ENCODE assay signal across 14 mouse cellular contexts in genomic region chr4:17635549-17636530, GRCm38 (mm10).
A peak's percentile ranks its signal among the peaks of the same experiment; 100 is the strongest.
DNase-seq lines count a peak whose midpoint lies in the region; ATAC-seq lines count a peak whose summit lies in the region.
"Had no signal": no experiment of that assay in that cellular context is flagged by ENCODE, and none has a peak within 500 bp of the region (broad histone marks: within the 10 kb centered on the region; RNA-seq: fewer than 3 reads in every experiment).

No protein-coding gene starts in this region.

- H3K4me1 ChIP-seq in hindbrain, embryonic 15.5 days (replicated peaks) = no peaks in the 10 kb centered on the region
- H3K4me1 ChIP-seq in hindbrain, embryonic 10.5 days (replicated peaks) = no peaks in the 10 kb centered on the region

- H3K9ac ChIP-seq in hindbrain, embryonic 15.5 days = no peak overlapping the region

- no peak for DNase-seq in hindbrain, embryonic 10.5 days (ENCODE audit: low spot score)
- DNase-seq in layer of hippocampus, postnatal 14 days (ENCODE audit: low spot score in 2 of 2) = peak; percentile 35 to 85
- DNase-seq in right cerebral cortex, postnatal 10 days (ENCODE audit: low spot score in 2 of 2) = peak; percentile 38 to 74
- no peak for DNase-seq in adrenal gland, adult 18-20 months (ENCODE audit: low spot score in 2 of 2)
- no peak for DNase-seq in kidney, adult 18-20 months
- no peak for DNase-seq in lung, postnatal 36 days
- DNase-seq: kidney, postnatal 36 days; lung, postnatal 14 days; thymus, postnatal 14 days had no signal

- H3K4me3 ChIP-seq in hindbrain, embryonic 15.5 days = no peak overlapping the region
- H3K4me3 ChIP-seq in hindbrain, embryonic 10.5 days = no peak overlapping the region
- H3K4me3 ChIP-seq: erythroblast, embryonic 14.5 days had no signal

- peak; percentile 45; the same call in 1 of the 2 replicates for ATAC-seq in hindbrain, embryonic 15.5 days (ENCODE audit: low FRiP score, low read depth)
- peak; percentile 99 for ATAC-seq in frontal cortex, adult (ENCODE audit: low TSS enrichment)
- ATAC-seq: midbrain, embryonic 16.5 days had no signal

- WGBS in hindbrain, embryonic 15.5 days = 65% methylated on average over 5 of the region's 5 CpGs
- 79% methylated on average over 5 of the region's 5 CpGs for WGBS in hindbrain, embryonic 10.5 days

- H3K9me3 ChIP-seq in hindbrain, embryonic 15.5 days = no peaks in the 10 kb centered on the region
- no peaks in the 10 kb centered on the region for H3K9me3 ChIP-seq in hindbrain, embryonic 10.5 days

- no peaks in the 10 kb centered on the region for H3K36me3 ChIP-seq in hindbrain, embryonic 15.5 days
- no peaks in the 10 kb centered on the region for H3K36me3 ChIP-seq in hindbrain, embryonic 10.5 days

- H3K27ac ChIP-seq in hindbrain, embryonic 15.5 days (replicated peaks) = no peak overlapping the region
- no peak overlapping the region for H3K27ac ChIP-seq in hindbrain, embryonic 10.5 days

- H3K27me3 ChIP-seq in hindbrain, embryonic 15.5 days = no peaks in the 10 kb centered on the region
- H3K27me3 ChIP-seq in hindbrain, embryonic 10.5 days (ENCODE audit: insufficient read depth, poor library complexity, severe bottlenecking) = no peaks in the 10 kb centered on the region

- H3K4me2 ChIP-seq in hindbrain, embryonic 15.5 days = no peak overlapping the region
- H3K4me2 ChIP-seq: liver, embryonic 11.5 days had no signal

Comparison
In these comparisons a context has a peak if more than half of its experiments do, and no peak if none do; other contexts are left out.
1. DNase-seq: peak in layer of hippocampus, postnatal 14 days (2 of 2) and right cerebral cortex, postnatal 10 days (2 of 2); none in hindbrain, embryonic 10.5 days (single experiment), adrenal gland, adult 18-20 months (0 of 2), kidney, adult 18-20 months (single experiment) and lung, postnatal 36 days (single experiment).